Comparison of ENCODE assay signal across 8 mouse cellular contexts in the genomic region with DNA sequence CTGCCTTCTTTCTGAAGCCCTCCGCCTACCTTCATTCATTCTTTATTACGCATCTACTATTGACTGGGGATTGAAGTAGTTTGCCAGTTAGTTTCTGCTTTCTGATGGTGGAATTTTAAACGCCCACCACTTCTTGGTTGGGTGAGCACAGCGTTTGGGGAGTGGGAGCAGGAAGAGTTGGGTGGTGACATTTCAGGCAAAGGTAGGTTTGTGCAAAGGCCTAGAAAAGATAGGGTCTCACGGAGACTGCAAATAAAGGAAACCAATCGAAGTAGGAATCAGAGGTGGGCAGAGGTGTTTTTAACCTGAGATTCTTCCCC. TPM values are rescaled to one million over a fixed set of nuclear protein-coding genes. Genes with fewer than 3 reads are reported as not detected.
DNase-seq lines count a peak whose midpoint lies in the region; ATAC-seq and TF ChIP-seq lines count a peak whose summit lies in the region.

No protein-coding gene starts in this region.

- peak overlapping the region; percentile 60 for H3K4me2 ChIP-seq in kidney, postnatal 0 days (ENCODE audit: low read length)
- H3K4me2 ChIP-seq in hindbrain, embryonic 16.5 days (ENCODE audit: low read length): peak overlapping the region; percentile 83
- H3K4me2 ChIP-seq in myocyte (ENCODE audit: low read depth): peak overlapping the region; percentile 98

- H3K9ac ChIP-seq in kidney, postnatal 0 days (ENCODE audit: low read depth, low read length): peak overlapping the region; percentile 71
- peak overlapping the region; percentile 90 for H3K9ac ChIP-seq in hindbrain, embryonic 16.5 days (ENCODE audit: low read depth, low read length)

- ATAC-seq in kidney, postnatal 0 days (replicated peaks; ENCODE audit: low FRiP score, low read depth): no peak
- no peak for ATAC-seq in hindbrain, embryonic 16.5 days
- no peak for ATAC-seq in monocyte, adult 5-6 weeks (replicated peaks; ENCODE audit: insufficient number of reproducible peaks, low FRiP score, low TSS enrichment, poor library complexity, severe bottlenecking)

- no peaks in the 10 kb centered on the region for H3K9me3 ChIP-seq in kidney, postnatal 0 days (replicated peaks; ENCODE audit: low read length)
- H3K9me3 ChIP-seq in embryonic facial prominence, embryonic 10.5 days: no peaks in the 10 kb centered on the region
- H3K9me3 ChIP-seq in hindbrain, embryonic 16.5 days (ENCODE audit: control insufficient read depth, low read length): no peaks in the 10 kb centered on the region

- H3K4me3 ChIP-seq in kidney, postnatal 0 days (replicated peaks; ENCODE audit: low read depth, low read length): peak overlapping the region; percentile 99
- peak overlapping the region; percentile 82 for H3K4me3 ChIP-seq in embryonic facial prominence, embryonic 10.5 days
- peak overlapping the region; percentile 83 for H3K4me3 ChIP-seq in hindbrain, embryonic 16.5 days (ENCODE audit: low read length)
- H3K4me3 ChIP-seq in myocyte: peak overlapping the region; percentile 86

- no peaks in the 10 kb centered on the region for H3K27me3 ChIP-seq in kidney, postnatal 0 days (ENCODE audit: insufficient read depth, low read length)
- no peaks in the 10 kb centered on the region for H3K27me3 ChIP-seq in embryonic facial prominence, embryonic 10.5 days (replicated peaks; ENCODE audit: low read depth, poor library complexity, severe bottlenecking)
- no peaks in the 10 kb centered on the region for H3K27me3 ChIP-seq in hindbrain, embryonic 16.5 days (replicated peaks; ENCODE audit: control insufficient read depth, insufficient read depth, low read length)
- no peaks in the 10 kb centered on the region for H3K27me3 ChIP-seq in myocyte (ENCODE audit: control insufficient read depth, insufficient read depth, insufficient read length)

- peaks cover 41% of the 10 kb centered on the region for H3K79me2 ChIP-seq in myocyte (ENCODE audit: control insufficient read depth, insufficient read depth)

- TF ChIP-seq CTCF in kidney, postnatal 0 days (IDR thresholded peaks at IDR 0.05; ENCODE audit: low read depth): no peak

- no peak for DNase-seq in kidney, postnatal 0 days (ENCODE audit: low spot score)
- no peak for DNase-seq in kidney, adult 11 months
- DNase-seq in embryonic facial prominence, embryonic 10.5 days (ENCODE audit: low spot score): peak; percentile 19
- no peak for DNase-seq in adrenal gland, adult 2 months
- no peak for DNase-seq in left cerebral cortex, adult 9 months (ENCODE audit: low spot score in 2 of 2)

- no peak for TF ChIP-seq POLR2A in myocyte (IDR thresholded peaks at IDR 0.05; ENCODE audit: insufficient read length, low read depth)

- no peaks in the 10 kb centered on the region for H3K36me3 ChIP-seq in kidney, postnatal 0 days (ENCODE audit: insufficient read depth, low read length)
- peaks cover 27% of the 10 kb centered on the region for H3K36me3 ChIP-seq in embryonic facial prominence, embryonic 10.5 days (replicated peaks)
- no peaks in the 10 kb centered on the region for H3K36me3 ChIP-seq in hindbrain, embryonic 16.5 days (ENCODE audit: control insufficient read depth, insufficient read depth, low read length)
- H3K36me3 ChIP-seq in myocyte (ENCODE audit: control insufficient read depth, insufficient read depth): peaks cover 10% of the 10 kb centered on the region

- 6% methylated on average over 6 of the region's 6 CpGs for WGBS in kidney, postnatal 0 days
- WGBS in embryonic facial prominence, embryonic 10.5 days: 12% methylated on average over 6 of the region's 6 CpGs
- 8% methylated on average over 6 of the region's 6 CpGs for WGBS in hindbrain, embryonic 16.5 days

- peak overlapping the region; percentile 86 for H3K27ac ChIP-seq in kidney, postnatal 0 days
- peak overlapping the region; percentile 98 for H3K27ac ChIP-seq in embryonic facial prominence, embryonic 10.5 days (replicated peaks)
- H3K27ac ChIP-seq in hindbrain, embryonic 16.5 days (ENCODE audit: low read depth, low read length): peak overlapping the region; percentile 98

- peak overlapping the region; percentile 99 for H3ac ChIP-seq in myocyte (ENCODE audit: control insufficient read depth, insufficient read length)

- H3K4me1 ChIP-seq in kidney, postnatal 0 days (replicated peaks; ENCODE audit: insufficient read depth, low read length): 0 out of 2 replicates have a peak, but pooled peaks cover 4% of the 10 kb centered on the region
- peaks cover 27% of the 10 kb centered on the region for H3K4me1 ChIP-seq in embryonic facial prominence, embryonic 10.5 days
- peaks cover 23% of the 10 kb centered on the region for H3K4me1 ChIP-seq in hindbrain, embryonic 16.5 days (ENCODE audit: control insufficient read depth, insufficient read depth, low read depth, low read length)

TF ChIP-seq in myocyte, 11 proteins besides CTCF, POLR2A, EP300 and RAD21:
- TF ChIP-seq REST (IDR thresholded peaks at IDR 0.05; ENCODE audit: insufficient read depth, insufficient read length): no peak
- no peak for TF ChIP-seq E2F4 (IDR thresholded peaks at IDR 0.05; ENCODE audit: insufficient read depth)
- no peak for TF ChIP-seq POLR2AphosphoS2 (IDR thresholded peaks at IDR 0.05; ENCODE audit: insufficient read length, low read depth)
- no peak for TF ChIP-seq CEBPB (IDR thresholded peaks at IDR 0.05; ENCODE audit: insufficient read depth, poor library complexity, severe bottlenecking)
- TF ChIP-seq TCF3 (IDR thresholded peaks at IDR 0.05; ENCODE audit: insufficient read length, low read depth): no peak
- no peak for TF ChIP-seq SRF (IDR thresholded peaks at IDR 0.05; ENCODE audit: control insufficient read depth, insufficient read length, low read depth)
- TF ChIP-seq MYOD1 (IDR thresholded peaks at IDR 0.05; ENCODE audit: control insufficient read depth in 1 of 3, insufficient read length in 2 of 3, low read depth in 2 of 3): no peak
- no peak for TF ChIP-seq USF1 (IDR thresholded peaks at IDR 0.05; ENCODE audit: low read depth)
- no peak for TF ChIP-seq TCF12 (IDR thresholded peaks at IDR 0.05; ENCODE audit: insufficient read depth, poor library complexity, severe bottlenecking)
- no peak for TF ChIP-seq MYOG (IDR thresholded peaks at IDR 0.05; ENCODE audit: control insufficient read depth in 1 of 3, insufficient read depth in 1 of 3, insufficient read length in 2 of 3, low read depth in 2 of 3)

RNA-seq across cellular contexts. Expression of a gene that starts 0.7 kb away (rescaled TPM):
- polyA plus RNA-seq in kidney, postnatal 0 days (2015; fragmentation: Nextera tagmentation; extraction: Ambion mirVana): 606 and 676 TPM in 2 replicates
- 980 and 1,001 TPM in 2 replicates for polyA plus RNA-seq in embryonic facial prominence, embryonic 10.5 days (2016; fragmentation: Nextera tagmentation; extraction: Ambion mirVana)
- polyA plus RNA-seq in hindbrain, embryonic 16.5 days (2015; fragmentation: Nextera tagmentation; extraction: Ambion mirVana): 710 and 718 TPM in 2 replicates
- 734 TPM for polyA plus RNA-seq in myocyte (2012; fragmentation: generic; extraction: Trizol)
- total RNA-seq in monocyte, adult 5-6 weeks (2017): 567 to 614 TPM (median 607 TPM) in 3 replicates
- 100 to 1,000 TPM; 692 to 835 TPM for total RNA-seq in adrenal gland, adult 2 months (2021)
- 323 and 336 TPM in 2 replicates for polyA plus RNA-seq in adrenal gland, adult 2 months (2012; rRNA removed)

RNA-seq across cellular contexts. Expression of a gene that starts 25.3 kb away (rescaled TPM):
- polyA plus RNA-seq in kidney, postnatal 0 days (2015; fragmentation: Nextera tagmentation; extraction: Ambion mirVana): 74.6 and 75.7 TPM in 2 replicates
- polyA plus RNA-seq in embryonic facial prominence, embryonic 10.5 days (2016; fragmentation: Nextera tagmentation; extraction: Ambion mirVana): 150 and 155 TPM in 2 replicates
- polyA plus RNA-seq in hindbrain, embryonic 16.5 days (2015; fragmentation: Nextera tagmentation; extraction: Ambion mirVana): 42.4 and 43.4 TPM in 2 replicates
- polyA plus RNA-seq in myocyte (2012; fragmentation: generic; extraction: Trizol): 22.2 TPM
- total RNA-seq in monocyte, adult 5-6 weeks (2017): 35.8 to 75.4 TPM (median 39.9 TPM) in 3 replicates
- 10 to 100 TPM; 15.9 to 23.7 TPM for total RNA-seq in adrenal gland, adult 2 months (2021)
- 1.8 and 1.9 TPM in 2 replicates for polyA plus RNA-seq in adrenal gland, adult 2 months (2012; rRNA removed)

RNA-seq across cellular contexts. Expression of a gene that starts 39.9 kb away (rescaled TPM):
- polyA plus RNA-seq in kidney, postnatal 0 days (2015; fragmentation: Nextera tagmentation; extraction: Ambion mirVana): 70.2 and 72.5 TPM in 2 replicates
- not detected in 2 replicates for polyA plus RNA-seq in embryonic facial prominence, embryonic 10.5 days (2016; fragmentation: Nextera tagmentation; extraction: Ambion mirVana)
- 0.81 and 1.1 TPM in 2 replicates for polyA plus RNA-seq in hindbrain, embryonic 16.5 days (2015; fragmentation: Nextera tagmentation; extraction: Ambion mirVana)
- 0.01 TPM for polyA plus RNA-seq in myocyte (2012; fragmentation: generic; extraction: Trizol)
- total RNA-seq in monocyte, adult 5-6 weeks (2017): not detected in 3 replicates
- under 1 TPM in 1 of 2 experiments, not detected in 1; 0.24 TPM for total RNA-seq in adrenal gland, adult 2 months (2021)
- polyA plus RNA-seq in adrenal gland, adult 2 months (2012; rRNA removed): 0.06 and 0.35 TPM in 2 replicates

Comparison
In these comparisons a context has a peak if more than half of its experiments do, and no peak if none do; other contexts are left out.
1. RNA of a gene that starts 39.9 kb away (polyA plus RNA-seq): 70.2 to 72.5 TPM in kidney, postnatal 0 days; 0.81 to 1.1 TPM in hindbrain, embryonic 16.5 days, 0.06 to 0.35 TPM in adrenal gland, adult 2 months, not detected in embryonic facial prominence, embryonic 10.5 days and 0.01 TPM in myocyte (single experiment); every median in the first group is over 10 times any median in the second.
2. Peak in every context shown above with its lines, with median percentiles within 50 percentile points of each other: H3K27ac ChIP-seq, H3K4me2 ChIP-seq and H3K4me3 ChIP-seq.